Mouse (Mus musculus) left cerebral cortex, postnatal 4 days (tissue): ENCODE data around the gene Whrn. TPM values are rescaled to one million over a fixed set of nuclear protein-coding genes. Genes with fewer than 3 reads are reported as not detected.

Experiments
- DNase-seq: peaks from one replicate; pipeline ENCODE4 v3.0.0-alpha.2; 2022
- intact Hi-C: fragments of 180-260 bp; cut with DNase I; formaldehyde crosslinking; loops from one replicate; pipeline ENCODE4 v1.15.1; 2025
- total RNA-seq, 2 experiments: library from RNA; stranded (reverse); gene quantifications; 2 replicates each; pipeline ENCODE4 v1.2.3; 2021

The Whrn gene
- total RNA-seq, 2 experiments from 2014 or later: 24.9 to 28.6 TPM

DNA sequence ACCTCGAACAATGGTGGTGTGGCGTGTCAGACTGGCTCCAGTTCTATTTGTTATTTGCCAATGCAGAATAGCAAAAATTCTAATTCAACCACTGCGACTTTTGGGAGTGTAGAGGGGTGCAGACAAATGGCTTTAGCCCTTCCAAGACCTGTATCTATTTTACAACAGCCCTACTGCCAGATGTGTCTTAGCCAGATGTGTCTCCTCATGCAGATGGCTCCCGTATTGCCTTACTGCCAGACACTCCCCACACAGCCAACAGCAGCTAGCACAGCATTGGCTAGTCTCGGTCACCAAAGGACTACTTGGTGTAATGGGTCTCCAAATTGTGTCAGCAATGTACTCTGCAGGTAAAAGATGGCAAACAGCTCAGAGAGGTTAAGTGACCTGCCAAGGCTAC lies 84.6 kb downstream of the Whrn start:
- DNase-seq: no peak
- intact Hi-C loops: no loop called here

DNA sequence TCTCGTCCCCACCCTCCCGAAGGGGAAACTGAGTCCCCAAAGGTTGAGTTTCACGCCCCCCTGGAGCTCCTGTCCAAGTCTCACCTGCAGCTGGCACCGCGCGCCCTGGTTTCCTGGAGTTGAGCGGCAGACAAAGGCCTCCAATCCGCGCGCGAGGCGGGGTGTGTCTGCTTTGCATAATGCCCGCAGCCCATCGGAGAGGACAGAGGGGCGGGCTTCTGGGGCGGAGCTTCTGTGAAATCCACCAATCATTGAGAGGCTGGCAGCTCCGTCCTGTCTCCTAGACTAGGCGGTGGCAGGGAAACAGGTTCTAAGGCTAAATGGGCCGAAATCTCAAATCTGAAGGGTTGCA lies 85.2 kb downstream of the Whrn start:
- DNase-seq: peak; percentile 97
- intact Hi-C loops: no loop called here

DNA sequence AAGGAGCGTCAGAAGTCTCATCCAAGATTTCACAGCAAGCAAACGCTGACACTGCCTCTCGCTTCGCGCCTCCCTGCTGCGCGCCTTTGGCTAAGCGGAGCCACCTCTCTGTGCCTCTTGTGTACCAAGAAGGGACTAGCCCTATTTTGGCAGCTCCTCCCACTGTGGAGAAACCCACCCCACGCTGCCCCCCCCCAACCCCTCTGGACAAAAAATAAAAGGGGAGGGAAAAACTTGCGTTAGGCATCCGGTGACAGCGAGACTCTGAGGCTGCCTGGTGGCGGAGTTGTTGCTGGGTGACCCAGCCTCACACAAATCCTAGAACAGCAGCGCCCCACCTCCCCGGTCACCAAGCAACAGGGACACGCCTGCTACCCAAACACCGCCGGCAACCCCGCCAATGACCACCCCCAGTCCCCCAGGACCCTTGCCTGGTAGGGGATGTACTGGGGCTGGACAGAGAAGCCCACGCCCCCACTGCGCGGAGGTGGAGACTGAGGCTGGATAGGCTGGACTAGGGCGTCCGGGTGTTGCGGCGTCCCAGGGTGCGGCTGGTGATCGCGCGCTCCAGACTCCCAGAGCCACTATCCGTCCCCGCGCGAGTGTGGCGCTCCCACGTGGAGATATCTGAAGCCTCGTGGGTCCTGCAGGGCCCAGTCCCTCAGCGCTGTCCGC lies 85.7 kb downstream of the Whrn start:
- peak; percentile 79 for DNase-seq
- intact Hi-C loops: no loop called here

DNA sequence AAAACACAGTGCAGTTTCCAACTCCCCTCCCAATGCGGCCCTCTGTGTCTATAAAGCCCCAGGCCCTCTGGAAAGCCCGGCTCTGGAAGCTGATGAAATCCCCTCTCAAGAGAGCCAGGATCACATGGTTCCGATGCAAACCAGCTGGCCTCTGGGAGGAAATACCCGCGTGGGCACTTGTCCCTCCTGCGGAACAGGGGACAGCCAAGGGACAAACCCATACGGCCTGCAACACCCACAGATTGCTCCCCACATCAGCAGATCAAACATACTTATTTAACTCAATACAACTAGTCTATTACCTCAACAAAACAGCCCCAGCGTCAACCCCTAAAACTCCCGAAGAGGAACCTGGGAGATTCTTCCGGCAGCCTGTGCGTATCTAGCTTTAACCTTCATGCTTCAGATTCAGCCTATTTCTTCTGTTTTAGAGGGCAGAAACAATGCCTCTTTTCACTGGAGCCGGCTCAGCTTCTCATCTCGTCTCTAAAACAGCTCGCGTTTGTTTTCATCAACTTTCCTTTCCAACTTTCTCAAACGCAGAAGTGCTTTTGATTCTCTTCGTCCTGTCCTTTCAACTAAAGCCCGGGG lies 86.4 kb downstream of the Whrn start:
- intact Hi-C loops: no loop called here
- DNase-seq: no peak

GRCm38 (mm10) chr4:63408649-63409048 lies 87.1 kb downstream of the Whrn start:
- intact Hi-C loops: no loop called here
- DNase-seq: peak; percentile 70

DNA sequence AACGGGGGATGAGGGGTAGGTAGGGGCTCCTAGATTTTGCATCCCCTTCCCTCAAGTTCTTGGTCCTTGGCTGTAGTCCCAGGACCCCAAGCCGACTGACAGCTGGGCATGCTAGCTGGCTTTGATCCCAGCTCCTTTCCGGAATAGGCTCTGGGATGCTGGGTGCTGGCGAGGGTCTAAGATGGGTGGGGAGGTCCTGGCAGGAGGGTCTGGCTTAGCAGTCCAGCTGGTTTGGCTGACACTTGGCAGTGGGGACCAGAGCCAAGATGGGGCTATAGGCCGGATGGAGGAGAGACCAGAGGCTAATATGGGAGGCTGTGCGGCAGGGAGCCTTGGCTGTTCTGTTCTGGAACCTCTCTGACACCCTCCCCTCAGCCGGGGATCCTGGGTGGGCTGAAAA lies 87.5 kb downstream of the Whrn start:
- intact Hi-C loops: no loop called here
- DNase-seq: peak; percentile 94

GRCm38 (mm10) chr4:63405683-63406082 lies 90.1 kb downstream of the Whrn start:
- no peak for DNase-seq
- intact Hi-C loops: no loop called here

DNA sequence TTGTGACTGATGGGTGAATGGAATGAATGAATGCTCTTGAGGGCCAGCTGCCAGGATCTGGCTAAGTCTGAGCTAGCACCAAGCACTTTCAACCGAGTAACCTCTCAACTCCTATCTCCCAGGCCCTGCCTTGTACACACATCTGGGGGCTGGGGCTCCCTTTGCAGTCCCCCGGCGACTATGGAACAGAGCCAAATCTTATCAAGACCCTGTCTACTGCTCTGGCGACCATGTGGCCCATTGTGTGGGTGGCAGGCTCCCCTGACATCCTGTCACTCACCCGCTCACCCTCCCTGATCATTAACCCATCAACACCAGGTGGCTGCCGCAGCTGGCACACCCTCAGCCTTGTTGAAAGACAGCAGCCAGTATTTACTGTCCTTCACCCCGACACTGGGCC lies 90.7 kb downstream of the Whrn start:
- no peak for DNase-seq
- intact Hi-C loops: no loop called here

GRCm38 (mm10) chr4:63404205-63404604 lies 91.6 kb downstream of the Whrn start:
- intact Hi-C loops: no loop called here
- no peak for DNase-seq

GRCm38 (mm10) chr4:63403040-63403959 lies 92.5 kb downstream of the Whrn start, which contains the start of gene Akna:
Gene Akna, minus strand, starts transcription at chr4:63403354.
- intact Hi-C loops: no loop called here
- DNase-seq: peak; percentile 93

GRCm38 (mm10) chr4:63402558-63402957 lies 93.2 kb downstream of the Whrn start:
- intact Hi-C loops: no loop called here
- DNase-seq: no peak

GRCm38 (mm10) chr4:63402056-63402455 lies 93.7 kb downstream of the Whrn start:
- DNase-seq: no peak
- intact Hi-C loops: no loop called here

GRCm38 (mm10) chr4:63401620-63402019 lies 94.2 kb downstream of the Whrn start:
- intact Hi-C loops: no loop called here
- DNase-seq: no peak

- intact Hi-C loops: no loop called here
Measured at GRCm38 (mm10) chr4:63400541-63401306, 95.1 kb downstream of the Whrn start.

DNA sequence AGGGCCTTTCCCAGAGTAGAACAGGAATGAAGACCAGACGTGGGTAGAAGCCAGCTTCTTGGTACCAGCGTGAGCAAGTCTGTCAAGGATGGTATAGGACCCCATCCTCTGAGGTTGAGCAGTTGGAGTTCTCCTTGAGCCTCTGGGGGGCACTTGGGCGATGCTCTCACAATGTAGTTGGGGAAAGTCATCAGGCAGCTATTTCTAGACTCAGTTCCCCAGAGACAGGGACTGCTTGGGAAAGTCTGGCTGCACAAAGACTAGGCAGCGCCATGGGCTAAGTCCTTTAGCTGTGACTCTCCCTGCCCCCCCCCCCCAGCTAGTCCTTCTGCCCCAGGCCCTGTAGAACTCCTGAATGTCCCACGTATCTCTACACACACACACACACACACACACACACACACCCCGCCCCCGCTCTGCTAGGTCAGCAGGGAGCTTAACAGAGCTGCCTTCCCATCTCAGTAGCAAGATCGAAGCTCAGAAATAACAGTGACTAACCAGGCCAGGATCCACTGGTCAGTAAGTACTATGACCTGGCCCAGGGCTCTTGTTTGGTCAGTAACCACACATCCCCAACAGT lies 96.0 kb downstream of the Whrn start:
- no peak for DNase-seq
- intact Hi-C loops: no loop called here

More at GRCm38 (mm10) chr4:63400541-63401306, 95.1 kb downstream of the Whrn start:
- DNase-seq: no peak

DNA sequence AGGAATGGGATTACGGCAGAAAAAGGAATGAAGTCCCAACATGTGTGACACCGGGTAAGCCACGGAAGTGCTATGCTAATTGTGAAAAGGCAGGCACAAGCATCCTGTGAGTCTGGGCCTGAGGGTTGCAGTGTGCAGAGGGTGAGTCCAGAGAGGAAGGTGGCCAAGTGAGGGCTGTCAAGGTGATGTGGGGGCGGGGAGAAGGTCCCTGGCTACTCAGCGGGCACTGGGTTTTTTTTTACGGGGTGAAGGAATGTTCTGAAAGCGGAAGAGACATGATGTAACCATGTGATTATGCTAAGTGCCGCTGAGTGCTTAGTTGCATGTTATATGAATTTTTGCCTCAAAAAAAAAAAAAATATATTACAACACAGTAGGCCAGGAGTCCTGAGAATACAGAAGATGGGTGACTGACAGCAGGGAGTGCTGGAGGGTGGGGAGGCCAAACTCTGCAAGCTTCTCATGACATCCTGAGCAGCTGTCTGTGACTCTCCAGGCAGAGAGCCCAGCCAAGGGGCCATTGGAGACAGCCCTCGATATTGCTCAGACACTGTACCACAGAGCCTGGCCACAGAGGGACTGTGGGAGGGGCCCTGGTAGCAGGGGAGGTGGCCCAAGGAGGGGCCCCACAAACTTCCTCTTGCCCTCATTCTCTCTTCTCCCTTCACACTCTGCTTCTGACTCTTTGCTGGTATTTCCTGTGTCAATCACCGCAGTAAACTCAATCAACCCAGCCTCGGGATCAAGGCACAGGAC lies 96.8 kb downstream of the Whrn start:
- intact Hi-C loops: no loop called here
- DNase-seq: no peak

DNA sequence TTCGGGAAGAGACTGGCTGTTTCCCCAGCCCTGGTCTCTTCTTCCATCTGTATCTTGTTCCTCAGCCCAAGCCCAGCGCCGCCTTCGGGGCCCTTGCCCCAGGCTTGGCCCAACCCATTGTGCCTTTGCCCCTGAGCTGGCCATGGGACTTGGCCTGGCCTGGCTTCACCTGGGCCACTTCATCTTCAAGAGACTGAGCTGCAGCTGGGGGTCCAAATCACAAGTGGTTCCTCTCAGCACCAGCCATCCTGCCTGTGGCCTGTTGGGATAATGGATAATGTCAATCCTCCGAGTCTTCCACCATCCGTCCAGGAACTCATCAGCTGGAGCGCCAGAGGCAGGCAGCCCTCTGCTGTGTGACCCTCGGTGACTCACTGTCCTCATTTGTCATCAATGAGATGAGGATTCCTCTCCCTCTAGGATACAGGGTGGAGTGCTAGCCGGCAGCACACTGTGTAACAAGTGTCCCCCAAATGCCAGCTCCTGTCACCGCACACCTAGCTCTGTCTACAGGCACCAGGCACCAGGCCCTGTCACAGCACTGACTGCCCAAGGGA lies 97.7 kb downstream of the Whrn start:
- intact Hi-C loops: no loop called here
- no peak for DNase-seq

- no peak for DNase-seq
- intact Hi-C loops: no loop called here
Measured at GRCm38 (mm10) chr4:63391322-63391721, 104.5 kb downstream of the Whrn start.

GRCm38 (mm10) chr4:63389887-63390528 lies 105.8 kb downstream of the Whrn start:
- DNase-seq: no peak
- intact Hi-C loops: no loop called here
